28 mouse cellular contexts compared by ENCODE assay signal in genomic region chr7:45353041-45353440, GRCm38 (mm10). TPM values are rescaled to one million over a fixed set of nuclear protein-coding genes. Genes with fewer than 3 reads are reported as not detected.
"Had no signal": no experiment of that assay in that cellular context is flagged by ENCODE, and none has a peak within 500 bp of the region (broad histone marks: within the 10 kb centered on the region; RNA-seq: fewer than 3 reads in every experiment).

No protein-coding gene starts in this region.

- H3K4me3 ChIP-seq: gastrocnemius, adult 2 months; heart, adult 2 months; heart, embryonic 13.5 days; heart, embryonic 15.5 days; hindbrain, embryonic 10.5 days; hindbrain, embryonic 12.5 days; intestine, embryonic 15.5 days; layer of hippocampus, adult 2 months; left cerebral cortex, adult 2 months; liver, embryonic 12.5 days had no signal

- H3K9ac ChIP-seq: heart, embryonic 13.5 days; heart, embryonic 15.5 days; hindbrain, embryonic 12.5 days; hindbrain, embryonic 14.5 days; intestine, embryonic 15.5 days; liver, embryonic 12.5 days; liver, embryonic 14.5 days had no signal

- H3K27ac ChIP-seq: gastrocnemius, adult 2 months; heart, adult 2 months; heart, embryonic 13.5 days; heart, embryonic 15.5 days; hindbrain, embryonic 10.5 days; hindbrain, embryonic 12.5 days; hindbrain, embryonic 14.5 days; intestine, embryonic 15.5 days; layer of hippocampus, adult 2 months; left cerebral cortex, adult 2 months; liver, embryonic 12.5 days; liver, embryonic 14.5 days had no signal

- H3K27me3 ChIP-seq: intestine, embryonic 15.5 days had no signal

- H3K9me3 ChIP-seq: heart, embryonic 13.5 days; heart, embryonic 15.5 days; hindbrain, embryonic 10.5 days; hindbrain, embryonic 12.5 days; intestine, embryonic 15.5 days; liver, embryonic 12.5 days had no signal

- ATAC-seq: hindbrain, embryonic 16.5 days; inflammation-experienced regulatory T-cells, adult 6 months; intestine, embryonic 15.5 days; intestine, postnatal 0 days; liver, embryonic 12.5 days had no signal

- H3K36me3 ChIP-seq: heart, embryonic 13.5 days; heart, embryonic 15.5 days; intestine, embryonic 15.5 days; liver, embryonic 12.5 days had no signal

- DNase-seq: gastrocnemius, adult 2 months; gastrocnemius, postnatal 10 days; gastrocnemius, postnatal 36 days; heart, adult 11 months; heart, adult 2 months; heart, postnatal 14 days; heart, postnatal 4 days; kidney, adult 18-20 months; kidney, adult 8-10 months; kidney, postnatal 10 days; kidney, postnatal 25 days; kidney, postnatal 4 days; liver had no signal

- H3K4me2 ChIP-seq: heart, embryonic 11.5 days; heart, embryonic 13.5 days; heart, embryonic 15.5 days; hindbrain, embryonic 12.5 days; hindbrain, embryonic 14.5 days; intestine, embryonic 15.5 days; liver, embryonic 12.5 days had no signal

- H3K4me1 ChIP-seq: heart, embryonic 13.5 days; heart, embryonic 15.5 days; hindbrain, embryonic 12.5 days; intestine, embryonic 15.5 days had no signal

RNA-seq across cellular contexts. Expression of gene Lin7b, which starts 17.3 kb away (rescaled TPM):
- total RNA-seq: gastrocnemius, adult 2 months; gastrocnemius, postnatal 36 days had no signal
- polyA plus RNA-seq: inflammation-experienced regulatory T-cells, adult 6 months; liver, embryonic 16.5 days had no signal

RNA-seq across cellular contexts. Expression of gene Hrc, which starts 18.0 kb away (rescaled TPM):
- polyA plus RNA-seq: inflammation-experienced regulatory T-cells, adult 6 months had no signal
